Mouse (Mus musculus): ENCODE measurements at regions not wholly inside any gene's neighbourhood (a gene's known extent, or its start where the extent isn't known, plus 50 kb on each side); places are given as distances from the start of the nearest gene placed in this dataset.

GRCm38 (mm10) chr3:34512503-34513145, 137.6 kb upstream of the Sox2 start:
- no peak overlapping the region for H3K4me3 ChIP-seq (replicated peaks)
- no peaks in the 10 kb centered on the region for H3K27me3 ChIP-seq
- H3K4me1 ChIP-seq, result no peaks in the 10 kb centered on the region
- H3K36me3 ChIP-seq, result no peaks in the 10 kb centered on the region
- WGBS, result 87% methylated on average over 13 of the region's 13 CpGs
- H3K9ac ChIP-seq, result no peak overlapping the region
- H3K9me3 ChIP-seq (replicated peaks), result peaks cover 8% of the 10 kb centered on the region
- H3K4me2 ChIP-seq, result no peak overlapping the region
- no peak for ATAC-seq (replicated peaks; ENCODE audit: low FRiP score)
- no peak overlapping the region for H3K27ac ChIP-seq

- Histone ChIP-seq H3K4me2 (no peak overlapping the region), H3K36me3 (no peaks in the 10 kb centered on the region), H3K4me3 (replicated peaks) (no peak overlapping the region), H3K4me1 (no peaks in the 10 kb centered on the region), H3K27ac (no peak overlapping the region), H3K9me3 (replicated peaks) (peaks cover 8% of the 10 kb centered on the region), H3K9ac (no peak overlapping the region), H3K27me3 (no peaks in the 10 kb centered on the region; the same call in 1 of the 2 replicates)
- 65% methylated on average over 4 of the region's 4 CpGs for WGBS
- ATAC-seq (replicated peaks; ENCODE audit: low FRiP score), result no peak
Measured at GRCm38 (mm10) chr3:34510723-34511122, 139.5 kb upstream of the Sox2 start.

- H3K27ac ChIP-seq, result no peak overlapping the region
- H3K9me3 ChIP-seq (replicated peaks), result peaks cover 8% of the 10 kb centered on the region; the same call in 1 of the 2 replicates
- no peak for ATAC-seq (replicated peaks; ENCODE audit: low FRiP score)
- H3K9ac ChIP-seq, result no peak overlapping the region
- WGBS, result 58% methylated on average over 5 of the region's 5 CpGs
- H3K4me2 ChIP-seq, result no peak overlapping the region
- peaks cover 8% of the 10 kb centered on the region; the same call in 1 of the 2 replicates for H3K27me3 ChIP-seq
- no peak overlapping the region for H3K4me3 ChIP-seq (replicated peaks)
- H3K4me1 ChIP-seq, result no peaks in the 10 kb centered on the region
- no peaks in the 10 kb centered on the region for H3K36me3 ChIP-seq
Measured at GRCm38 (mm10) chr3:34509160-34509559, 141.0 kb upstream of the Sox2 start.

GRCm38 (mm10) chr3:34504573-34504894, 145.7 kb upstream of the Sox2 start:
- H3K36me3 ChIP-seq, result no peaks in the 10 kb centered on the region
- H3K27me3 ChIP-seq, result peaks cover 8% of the 10 kb centered on the region; the same call in 1 of the 2 replicates
- H3K9ac ChIP-seq, result no peak overlapping the region
- H3K9me3 ChIP-seq (replicated peaks), result no peaks in the 10 kb centered on the region
- H3K4me1 ChIP-seq, result no peaks in the 10 kb centered on the region
- H3K4me2 ChIP-seq, result no peak overlapping the region
- ATAC-seq (replicated peaks; ENCODE audit: low FRiP score), result no peak
- no peak overlapping the region for H3K27ac ChIP-seq
- under 1% methylated on average over 3 of the region's 3 CpGs for WGBS
- no peak overlapping the region for H3K4me3 ChIP-seq (replicated peaks)

- Histone ChIP-seq H3K36me3 (no peaks in the 10 kb centered on the region), H3K9me3 (replicated peaks) (no peaks in the 10 kb centered on the region), H3K4me3 (replicated peaks) (no peak overlapping the region), H3K4me1 (no peaks in the 10 kb centered on the region), H3K9ac (no peak overlapping the region), H3K4me2 (no peak overlapping the region), H3K27ac (no peak overlapping the region), H3K27me3 (peaks cover 8% of the 10 kb centered on the region; the same call in 1 of the 2 replicates)
- 38% methylated on average over 13 of the region's 13 CpGs for WGBS
- ATAC-seq (replicated peaks; ENCODE audit: low FRiP score), result no peak
Measured at GRCm38 (mm10) chr3:34503874-34504572, 146.2 kb upstream of the Sox2 start.

- Histone ChIP-seq H3K4me3 (replicated peaks) (no peak overlapping the region), H3K4me1 (no peaks in the 10 kb centered on the region), H3K36me3 (no peaks in the 10 kb centered on the region), H3K4me2 (no peak overlapping the region), H3K9ac (no peak overlapping the region), H3K27me3 (no peaks in the 10 kb centered on the region), H3K9me3 (replicated peaks) (no peaks in the 10 kb centered on the region), H3K27ac (no peak overlapping the region)
- ATAC-seq (replicated peaks; ENCODE audit: low FRiP score), result no peak
- WGBS, result 88% methylated on average over 8 of the region's 8 CpGs
Measured at GRCm38 (mm10) chr3:34496839-34497238, 153.4 kb upstream of the Sox2 start.

- Histone ChIP-seq H3K9me3 (replicated peaks) (no peaks in the 10 kb centered on the region), H3K9ac (no peak overlapping the region), H3K36me3 (no peaks in the 10 kb centered on the region), H3K4me3 (replicated peaks) (no peak overlapping the region), H3K27me3 (no peaks in the 10 kb centered on the region), H3K4me1 (no peaks in the 10 kb centered on the region), H3K4me2 (no peak overlapping the region), H3K27ac (no peak overlapping the region)
- WGBS, result 70% methylated on average over 3 of the region's 3 CpGs
- no peak for ATAC-seq (replicated peaks; ENCODE audit: low FRiP score)
Measured at GRCm38 (mm10) chr3:34495615-34496014, 154.6 kb upstream of the Sox2 start.

GRCm38 (mm10) chr3:34493921-34494320, 156.3 kb upstream of the Sox2 start:
- no peak overlapping the region for H3K9ac ChIP-seq
- H3K4me1 ChIP-seq, result no peaks in the 10 kb centered on the region
- H3K9me3 ChIP-seq (replicated peaks), result no peaks in the 10 kb centered on the region
- no peak overlapping the region for H3K27ac ChIP-seq
- ATAC-seq (replicated peaks; ENCODE audit: low FRiP score), result no peak
- no peak overlapping the region for H3K4me2 ChIP-seq
- no peaks in the 10 kb centered on the region for H3K36me3 ChIP-seq
- H3K27me3 ChIP-seq, result no peaks in the 10 kb centered on the region
- H3K4me3 ChIP-seq (replicated peaks), result no peak overlapping the region

GRCm38 (mm10) chr3:34489008-34489407, 161.2 kb upstream of the Sox2 start:
- Histone ChIP-seq H3K4me2 (no peak overlapping the region), H3K27me3 (no peaks in the 10 kb centered on the region), H3K9me3 (replicated peaks) (no peaks in the 10 kb centered on the region), H3K27ac (no peak overlapping the region), H3K9ac (no peak overlapping the region), H3K36me3 (no peaks in the 10 kb centered on the region), H3K4me1 (peaks cover 6% of the 10 kb centered on the region), H3K4me3 (replicated peaks) (no peak overlapping the region)
- no peak for ATAC-seq (replicated peaks; ENCODE audit: low FRiP score)
- 81% methylated on average over 2 of the region's 2 CpGs for WGBS

GRCm38 (mm10) chr3:34486441-34487050, 163.7 kb upstream of the Sox2 start:
- no peak for ATAC-seq (replicated peaks; ENCODE audit: low FRiP score)
- Histone ChIP-seq H3K9ac (no peak overlapping the region), H3K4me2 (peak overlapping the region; percentile 21; the same call in 1 of the 2 replicates), H3K4me1 (peaks cover 6% of the 10 kb centered on the region), H3K4me3 (replicated peaks) (no peak overlapping the region), H3K36me3 (no peaks in the 10 kb centered on the region), H3K9me3 (replicated peaks) (no peaks in the 10 kb centered on the region), H3K27me3 (no peaks in the 10 kb centered on the region), H3K27ac (no peak overlapping the region)
- 14% methylated on average over 9 of the region's 9 CpGs for WGBS

- H3K36me3 ChIP-seq, result no peaks in the 10 kb centered on the region
- H3K4me2 ChIP-seq, result peak overlapping the region; percentile 21
- no peak overlapping the region for H3K4me3 ChIP-seq (replicated peaks)
- no peaks in the 10 kb centered on the region for H3K9me3 ChIP-seq (replicated peaks)
- ATAC-seq (replicated peaks; ENCODE audit: low FRiP score), result peak; percentile 82
- peak overlapping the region; percentile 67; the same call in 1 of the 2 replicates for H3K27ac ChIP-seq
- peaks cover 6% of the 10 kb centered on the region for H3K4me1 ChIP-seq
- no peak overlapping the region for H3K9ac ChIP-seq
- no peaks in the 10 kb centered on the region for H3K27me3 ChIP-seq
- 40% methylated on average over 15 of the region's 15 CpGs for WGBS
Measured at GRCm38 (mm10) chr3:34485345-34486223, 164.6 kb upstream of the Sox2 start.

- H3K9ac ChIP-seq, result no peak overlapping the region
- WGBS, result 81% methylated on average over 3 of the region's 3 CpGs
Measured at GRCm38 (mm10) chr3:34483934-34484333, 166.3 kb upstream of the Sox2 start.

More at GRCm38 (mm10) chr3:34483934-34484333, 166.3 kb upstream of the Sox2 start:
- ATAC-seq (replicated peaks; ENCODE audit: low FRiP score), result no peak
- H3K4me1 ChIP-seq, result peaks cover 6% of the 10 kb centered on the region
- no peak overlapping the region for H3K4me3 ChIP-seq (replicated peaks)
- H3K27me3 ChIP-seq, result no peaks in the 10 kb centered on the region
- H3K9me3 ChIP-seq (replicated peaks), result no peaks in the 10 kb centered on the region
- H3K27ac ChIP-seq, result no peak overlapping the region
- no peak overlapping the region for H3K4me2 ChIP-seq
- H3K36me3 ChIP-seq, result no peaks in the 10 kb centered on the region

All from kidney, embryonic 15.5 days (tissue).